Mouse (Mus musculus) left cerebral cortex, postnatal 36 days (tissue): Measurements from ENCODE around the gene Pnma3. TPM values are rescaled to one million over a fixed set of nuclear protein-coding genes. Genes with fewer than 3 reads are reported as not detected.
"Not testable (repeated sequence)": the region's sequence is repeated elsewhere in the genome, so short reads cannot be mapped to it uniquely, and the experiment has no call there.

Experiments used
- DNase-seq, 2 experiments: peaks; one replicate each; pipeline ENCODE4 v3.0.0; 2021 to 2022; ENCODE audit warnings: low spot score in 2 of 2, mixed read lengths in 1 of 2
- intact Hi-C: fragments of 180-260 bp; cut with DNase I; formaldehyde crosslinking; loops from one replicate; pipeline ENCODE4 v1.15.1; 2025
- total RNA-seq, 2 experiments: library from RNA; stranded (reverse); gene quantifications; 2 replicates each; pipeline ENCODE4 v1.2.3; 2021

The Pnma3 gene
- total RNA-seq: 10 to 100 TPM; 13.7 to 16.0 TPM

- DNase-seq: no peak
- intact Hi-C loops: no loop called here
These were observed at the start of gene Pnma3 for GRCm38 (mm10) chrX:73064415-73064793. Pnma3 (plus strand) TSS chrX:73064787.

GRCm38 (mm10) chrX:73037003-73037402 is 27.6 kb upstream of the Pnma3 start, which contains the start of gene Pnma5:
Pnma5 (minus strand) TSS chrX:73037103.
- no peak for DNase-seq
- intact Hi-C loops: no loop called here

DNA sequence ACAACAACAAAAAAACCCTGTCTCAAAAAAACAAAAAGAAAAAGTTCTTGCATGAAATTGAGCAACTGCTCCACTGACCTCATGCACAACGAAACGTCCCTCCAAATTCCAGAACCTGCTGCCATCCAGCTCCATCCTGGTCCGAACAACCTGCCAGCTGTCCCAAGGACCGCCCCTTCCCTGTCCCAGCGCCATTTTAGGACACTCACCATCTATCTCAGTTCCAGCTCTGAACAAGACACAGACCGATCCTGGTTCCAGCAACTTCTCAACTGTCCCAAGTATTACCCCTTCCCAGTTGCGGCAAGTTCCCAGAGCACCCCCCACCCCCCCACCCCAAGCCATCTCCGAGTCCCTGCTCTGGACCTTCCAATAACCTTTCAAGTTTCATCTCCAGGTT is 25.8 kb upstream of the Pnma3 start:
- intact Hi-C loops: no loop called here
- DNase-seq: no peak

GRCm38 (mm10) chrX:73039666-73040065 is 24.9 kb upstream of the Pnma3 start:
- DNase-seq: no peak
- intact Hi-C loops: no loop called here

- intact Hi-C loops: no loop called here
- peak; percentile 86 to 92 for DNase-seq
These were observed 10.6 kb upstream of the Pnma3 start for GRCm38 (mm10) chrX:73053860-73054563.

GRCm38 (mm10) chrX:73061528-73061927 is 3.1 kb upstream of the Pnma3 start:
- intact Hi-C loops: no loop called here
- DNase-seq: no peak

- intact Hi-C loops: no loop called here
- no peak for DNase-seq
These were observed 2.3 kb upstream of the Pnma3 start for GRCm38 (mm10) chrX:73062323-73062722.

DNA sequence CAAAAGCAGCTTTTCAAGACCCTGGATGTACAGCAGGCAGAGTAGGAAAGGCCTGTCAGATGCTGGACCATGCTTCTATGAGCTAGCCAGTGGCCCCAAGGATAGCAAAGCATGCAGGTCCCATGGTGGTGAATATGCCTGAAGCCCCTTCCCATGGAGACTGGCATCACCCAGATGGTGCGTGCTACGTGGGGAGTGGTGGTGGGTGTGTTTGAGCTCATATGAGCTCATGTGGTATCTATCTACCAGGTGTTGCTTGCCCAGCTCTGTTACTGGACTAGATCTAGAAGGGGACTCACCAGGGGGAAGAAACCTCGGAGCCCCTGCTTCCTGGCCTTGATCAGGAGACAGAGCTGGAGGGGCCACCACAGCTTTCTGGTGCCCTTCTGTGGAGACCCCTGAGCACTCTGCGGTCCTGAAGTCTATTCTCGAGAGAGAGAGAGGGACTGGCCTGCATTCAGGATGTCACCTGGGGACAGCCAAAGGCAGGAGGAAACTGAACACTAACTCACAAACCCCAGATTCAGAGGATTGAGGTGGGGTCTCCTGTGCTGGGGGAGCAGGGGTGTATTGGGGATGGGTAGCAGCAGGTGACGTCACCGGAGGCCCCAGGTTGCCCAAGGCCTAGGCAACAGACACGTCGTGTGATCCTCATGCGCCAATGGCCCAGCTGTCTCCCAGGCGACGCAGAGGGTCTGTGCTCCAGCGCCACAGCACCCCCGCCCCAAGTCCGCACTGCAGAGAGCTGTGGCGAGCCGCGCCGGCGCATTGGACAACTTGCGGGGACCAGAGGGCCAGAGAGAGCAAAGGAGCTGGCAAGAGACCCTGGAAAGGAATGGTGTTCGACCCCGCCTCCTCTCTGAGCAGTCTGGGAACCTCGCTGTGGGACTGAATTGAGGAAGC is 824 bp upstream of the Pnma3 start:
- intact Hi-C loops: no loop called here

DNA sequence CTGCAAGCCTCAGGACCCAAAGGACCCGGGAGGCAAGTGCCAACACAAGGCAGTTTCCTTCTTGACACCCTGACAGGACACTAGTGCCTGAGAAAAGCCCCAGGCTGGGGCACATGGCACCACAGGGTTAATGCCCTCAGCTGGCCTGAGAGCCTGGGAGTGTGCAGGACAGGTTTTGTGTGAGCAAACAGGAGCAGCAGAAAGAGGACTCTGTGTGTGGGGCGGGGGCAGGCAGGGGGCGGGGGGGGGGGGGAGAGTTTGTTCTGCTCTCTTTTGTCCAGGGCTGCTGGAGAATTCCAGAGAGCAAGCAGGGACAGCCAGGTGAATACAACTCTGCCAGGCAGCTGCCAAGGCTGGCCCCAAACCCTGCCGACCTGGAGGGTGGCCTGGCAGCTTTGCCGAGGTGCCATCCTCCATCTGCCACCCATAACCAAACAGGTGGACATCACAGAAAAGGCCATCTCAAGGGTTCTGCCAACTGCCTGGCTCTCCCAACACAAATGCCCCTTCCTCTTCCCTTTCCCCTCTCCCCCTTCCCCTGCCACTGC is 2.3 kb downstream of the Pnma3 start:
- intact Hi-C loops, DNase-seq: not testable (repeated sequence)

More for the DNA sequence above, 824 bp upstream of the Pnma3 start:
- peak; percentile 12 to 33 for DNase-seq

GRCm38 (mm10) chrX:73082267-73083055 is 17.9 kb downstream of the Pnma3 start, which contains the start of gene Xlr4a:
Xlr4a (minus strand) TSS chrX:73082478.
- DNase-seq, intact Hi-C loops: not testable (repeated sequence)

GRCm38 (mm10) chrX:73096941-73097508 is 32.4 kb downstream of the Pnma3 start, which contains the start of gene Xlr3a:
Xlr3a (minus strand) TSS chrX:73097095.
- DNase-seq: peak in 1 of 2 experiments; percentile 7
- intact Hi-C loops: not testable (repeated sequence)

GRCm38 (mm10) chrX:73116747-73117146 is 52.2 kb downstream of the Pnma3 start, which contains the start of gene Gm14685:
Gm14685 (plus strand) TSS chrX:73117047.
- intact Hi-C loops, DNase-seq: not testable (repeated sequence)

Other genes with a start within 250 kb of the Pnma3 start
- gene Gabrq, start 239.6 kb upstream of the Pnma3 start, total RNA-seq: 1 to 10 TPM; 1.4 to 1.8 TPM
- 10 to 100 TPM; 49.5 to 52.0 TPM for gene Cetn2, start 146.4 kb upstream of the Pnma3 start, total RNA-seq
- 10 to 100 TPM; 23.2 to 27.3 TPM for gene Nsdhl, start 146.2 kb upstream of the Pnma3 start, total RNA-seq
- under 1 TPM; 0.54 to 0.63 TPM for gene Zfp185, start 77.4 kb upstream of the Pnma3 start, total RNA-seq
- gene Pnma5, start 27.7 kb upstream of the Pnma3 start, total RNA-seq: under 1 TPM; 0.30 to 0.48 TPM
- gene Xlr4a, start 17.7 kb downstream of the Pnma3 start, total RNA-seq: 1 to 10 TPM in 1 of 2 experiments, under 1 TPM in 1; 0.59 to 1.7 TPM
- 1 to 10 TPM; 2.9 to 4.2 TPM for gene Xlr3a, start 32.3 kb downstream of the Pnma3 start, total RNA-seq
- gene Gm14685, start 52.3 kb downstream of the Pnma3 start, total RNA-seq: under 1 TPM in 1 of 2 experiments, not detected in 1; 0.70 TPM
- not detected for gene Xlr5b, start 84.0 kb downstream of the Pnma3 start, total RNA-seq
- 1 to 10 TPM; 1.2 TPM for gene DXBay18, start 84.7 kb downstream of the Pnma3 start, total RNA-seq
- gene Spin2d, start 112.2 kb downstream of the Pnma3 start, total RNA-seq: not detected
- 10 to 100 TPM in 1 of 2 experiments, 1 to 10 TPM in 1; 2.3 to 10.1 TPM for gene Xlr3b, start 127.4 kb downstream of the Pnma3 start, total RNA-seq
- 1 to 10 TPM in 1 of 2 experiments, under 1 TPM in 1; 0.27 to 1.3 TPM for gene Xlr4b, start 149.5 kb downstream of the Pnma3 start, total RNA-seq
- gene F8a, start 163.5 kb downstream of the Pnma3 start, total RNA-seq: 10 to 100 TPM; 14.9 to 17.3 TPM
- not detected for gene Xlr4c, start 178.3 kb downstream of the Pnma3 start, total RNA-seq
- not detected for gene Xlr3c, start 200.6 kb downstream of the Pnma3 start, total RNA-seq
- gene Xlr5a, start 228.2 kb downstream of the Pnma3 start, total RNA-seq: not detected
- not detected for gene Xlr5c, start 228.2 kb downstream of the Pnma3 start, total RNA-seq